Mouse (Mus musculus) adrenal gland, adult 8-10 months (tissue): ENCODE data around the gene Kcnc2. TPM values are rescaled to one million over a fixed set of nuclear protein-coding genes. Genes with fewer than 3 reads are reported as not detected.
"Not testable (repeated sequence)": the region's sequence is repeated elsewhere in the genome, so short reads cannot be mapped to it uniquely, and the experiment has no call there.

Source experiments
- DNase-seq: peaks from one replicate; pipeline ENCODE4 v3.0.0; 2022
- total RNA-seq, 4 experiments: library from RNA; stranded (reverse); gene quantifications; 2 replicates each; pipeline ENCODE4 v1.2.4; 2022

Kcnc2 gene
- total RNA-seq = under 1 TPM in 3 of 4 experiments, not detected in 1; 0.09 to 0.35 (median 0.10) TPM

DNA sequence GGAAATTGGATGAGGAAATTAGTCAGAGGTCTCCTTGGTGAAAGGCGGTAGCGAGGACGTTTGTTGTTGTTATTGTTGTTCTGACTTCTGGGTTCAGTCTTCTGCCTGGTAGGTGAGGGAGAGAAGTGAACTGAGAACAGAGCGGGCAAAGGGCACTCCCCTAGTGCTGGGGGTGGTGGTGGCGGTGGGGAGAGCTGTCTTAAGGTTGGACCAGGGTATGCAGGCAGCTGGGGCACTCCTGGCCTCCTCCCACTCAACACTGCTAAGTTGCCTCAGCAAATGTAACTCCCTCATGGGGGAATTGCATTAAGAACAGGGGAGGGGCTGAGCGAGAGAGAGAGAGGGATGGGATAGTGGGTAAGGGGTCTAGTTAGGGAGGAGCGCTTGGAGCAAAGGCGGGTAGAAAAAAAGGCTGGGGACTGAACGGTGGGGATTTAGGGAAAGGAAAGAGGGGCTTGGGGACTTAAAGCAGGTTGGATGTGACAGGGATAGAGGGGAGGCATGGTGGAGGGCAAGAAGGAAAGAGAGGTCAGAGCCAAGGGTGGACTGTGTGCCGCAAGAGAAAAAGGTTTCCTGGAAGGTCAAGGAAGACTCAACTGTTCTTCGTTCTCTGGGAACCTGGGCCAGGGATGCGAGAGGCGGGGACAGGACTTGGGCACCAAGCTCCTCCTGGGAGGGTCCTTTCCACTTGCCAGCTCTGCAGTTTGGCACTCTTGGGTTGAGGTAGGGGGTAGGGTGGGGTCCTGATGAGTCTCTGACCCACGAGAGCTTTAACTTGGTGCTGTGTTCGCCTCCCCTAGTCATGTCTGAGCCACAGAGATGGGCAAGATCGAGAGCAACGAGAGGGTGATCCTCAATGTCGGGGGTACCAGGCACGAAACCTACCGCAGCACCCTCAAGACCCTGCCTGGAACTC is at the start of gene Kcnc2:
Gene Kcnc2 (plus strand): TSS at position 235 of the 916 bp plus-strand sequence.
- DNase-seq = no peak

DNA sequence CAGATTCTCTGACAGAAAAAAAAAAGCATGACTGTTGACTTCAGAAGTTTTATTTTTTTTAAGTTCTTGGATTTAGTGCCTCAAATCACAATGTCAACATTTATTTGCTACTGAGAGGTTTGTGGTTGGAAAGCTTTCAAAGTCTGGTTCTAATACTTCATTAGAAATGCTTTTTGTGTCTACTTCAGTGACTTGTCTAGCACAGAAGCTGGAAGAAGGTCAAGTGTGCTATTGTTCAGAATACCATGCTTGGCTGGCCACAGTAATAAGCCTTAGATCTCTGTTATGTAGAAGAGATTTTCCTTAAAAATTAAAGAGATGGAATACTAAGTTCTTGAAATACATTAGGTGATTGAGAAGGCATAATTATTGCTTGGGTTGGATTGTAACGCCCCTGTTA is 43.8 kb upstream of the Kcnc2 start:
- DNase-seq = no peak

DNA sequence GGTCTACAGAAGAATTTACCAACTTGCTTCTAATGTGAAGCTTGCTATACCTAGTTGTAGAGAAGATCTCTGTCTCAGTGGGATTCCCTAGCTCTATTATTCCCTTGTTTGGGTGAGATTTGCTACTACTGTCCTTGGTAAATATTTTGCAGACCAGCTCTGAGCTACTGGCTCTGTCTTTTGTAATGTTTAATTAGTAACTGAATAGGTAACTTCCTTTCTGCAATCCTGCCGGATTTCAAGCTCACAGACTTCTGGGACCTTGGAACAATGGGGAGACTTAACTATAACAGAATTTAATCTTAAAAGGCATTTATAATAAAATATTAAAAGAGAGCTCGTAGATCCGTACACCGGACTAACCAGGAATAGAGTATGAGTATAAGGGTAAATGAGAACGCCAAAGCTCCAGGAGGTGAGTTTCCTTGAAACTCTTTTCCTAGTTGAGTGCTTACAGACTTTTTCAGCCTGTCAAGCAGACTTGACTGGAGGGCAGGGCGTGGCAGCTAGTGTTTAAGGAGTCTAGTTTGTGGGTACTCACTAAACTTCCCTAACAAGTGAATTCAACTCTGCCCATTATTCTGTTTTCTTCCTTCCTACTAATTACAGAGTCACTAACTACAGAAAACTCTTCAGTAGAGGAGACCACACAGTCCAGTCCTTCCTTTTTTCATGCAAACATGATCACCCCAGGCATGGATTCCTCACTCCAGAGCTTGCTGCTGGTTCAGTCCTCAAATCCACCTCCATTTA is 41.7 kb upstream of the Kcnc2 start:
- not testable (repeated sequence) for DNase-seq

DNA sequence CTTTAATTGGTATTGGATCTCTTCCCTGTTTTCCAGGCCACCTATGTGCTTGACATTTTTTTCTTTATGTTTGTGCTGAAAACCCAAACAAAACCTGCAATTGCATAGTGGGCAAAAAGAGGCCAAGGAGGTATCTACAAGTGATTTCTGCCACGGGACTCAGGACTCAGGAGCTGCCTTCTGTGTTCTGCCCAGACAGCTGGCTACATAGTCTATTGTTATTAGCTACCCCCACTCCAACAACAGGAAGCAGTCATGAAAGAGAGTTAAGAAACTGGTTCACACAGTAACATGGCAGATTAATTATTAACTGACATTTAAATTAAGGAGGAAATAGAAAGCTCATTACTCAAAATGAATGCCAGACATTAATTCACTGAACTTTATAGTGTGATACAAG is 38.2 kb upstream of the Kcnc2 start:
- not testable (repeated sequence) for DNase-seq

DNA sequence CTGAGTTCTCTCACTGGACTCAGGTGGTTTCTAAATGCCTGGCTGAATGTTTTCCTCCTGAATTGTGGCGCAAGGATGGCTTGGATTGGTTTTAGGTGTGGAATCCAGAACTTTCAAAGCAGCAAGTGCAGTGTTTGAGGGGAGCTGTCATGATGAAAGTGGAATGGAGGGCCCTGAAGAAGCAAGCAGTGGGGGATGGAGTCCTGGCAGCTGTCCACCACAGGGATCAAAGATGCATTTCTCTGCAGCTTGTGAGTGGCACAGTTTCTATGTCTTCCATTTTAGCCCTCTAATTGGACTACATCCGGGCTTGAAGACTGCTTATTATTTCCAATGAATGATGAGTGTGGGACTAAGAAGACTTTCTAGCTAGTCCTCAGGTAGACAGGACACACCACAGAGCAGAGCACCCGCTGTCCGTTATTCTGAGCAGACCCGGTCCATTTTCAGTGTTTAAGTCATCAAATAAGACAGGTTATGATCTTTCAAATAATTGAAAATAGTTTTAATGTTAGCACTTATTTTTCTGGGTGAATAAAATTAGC is 35.5 kb upstream of the Kcnc2 start:
- not testable (repeated sequence) for DNase-seq

DNA sequence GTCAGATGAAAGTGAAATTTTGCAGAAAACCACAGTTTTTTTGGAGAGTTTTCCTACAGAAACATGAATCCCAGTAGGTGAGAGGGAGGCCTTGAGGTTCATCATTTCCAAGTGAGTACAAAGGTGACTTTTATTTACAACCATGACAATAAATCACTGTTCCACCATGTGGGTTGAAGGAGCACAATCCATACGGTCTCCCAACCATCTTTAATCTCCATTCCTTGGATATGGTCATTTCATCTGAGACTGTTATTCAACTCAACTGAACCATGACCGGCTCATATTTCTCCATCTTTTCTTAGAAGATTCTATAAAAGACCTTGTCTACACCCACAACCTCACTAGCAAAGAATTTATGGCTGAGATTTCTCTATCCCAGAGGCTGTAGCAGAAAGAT is 22.6 kb upstream of the Kcnc2 start:
- DNase-seq = no peak

DNA sequence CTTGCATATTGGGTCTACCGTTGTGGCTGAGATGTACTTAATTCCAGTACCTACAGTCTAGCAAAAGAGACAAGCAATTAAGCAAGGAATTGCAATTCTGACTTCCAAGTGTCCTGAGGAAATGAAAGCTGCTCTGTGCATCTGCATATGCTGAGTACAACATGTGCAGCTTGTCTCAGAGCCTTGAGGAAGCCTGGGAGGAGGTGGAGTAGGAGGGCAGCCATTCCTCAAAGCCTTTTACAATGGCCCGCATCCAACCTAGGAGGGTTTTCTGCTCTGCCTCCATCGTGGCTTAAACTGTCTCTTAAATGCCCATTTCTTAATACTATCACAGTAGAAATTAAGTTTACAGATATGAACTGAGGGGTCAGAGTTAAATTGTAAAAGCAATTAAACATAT is 7.5 kb upstream of the Kcnc2 start:
- DNase-seq = no peak

DNA sequence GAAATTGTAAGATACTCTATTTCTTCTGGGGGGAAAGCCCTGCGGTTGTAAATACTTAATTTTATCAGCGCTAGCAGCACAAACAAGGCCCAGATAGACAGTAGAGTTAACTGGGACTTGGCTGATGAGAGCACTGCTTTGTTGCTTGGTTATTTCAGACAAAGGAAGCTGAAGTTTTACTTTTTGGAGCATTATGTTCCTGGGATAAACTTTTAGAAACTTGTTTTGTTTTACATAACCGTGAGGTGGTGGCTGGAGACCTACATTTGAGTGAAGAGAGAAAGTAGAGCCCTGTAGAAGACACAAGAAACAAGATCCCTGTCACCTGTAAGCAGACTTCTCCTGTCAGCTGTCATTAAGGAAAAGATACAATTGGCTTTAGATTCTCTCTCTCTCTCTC is 1.4 kb upstream of the Kcnc2 start:
- DNase-seq = no peak

DNA sequence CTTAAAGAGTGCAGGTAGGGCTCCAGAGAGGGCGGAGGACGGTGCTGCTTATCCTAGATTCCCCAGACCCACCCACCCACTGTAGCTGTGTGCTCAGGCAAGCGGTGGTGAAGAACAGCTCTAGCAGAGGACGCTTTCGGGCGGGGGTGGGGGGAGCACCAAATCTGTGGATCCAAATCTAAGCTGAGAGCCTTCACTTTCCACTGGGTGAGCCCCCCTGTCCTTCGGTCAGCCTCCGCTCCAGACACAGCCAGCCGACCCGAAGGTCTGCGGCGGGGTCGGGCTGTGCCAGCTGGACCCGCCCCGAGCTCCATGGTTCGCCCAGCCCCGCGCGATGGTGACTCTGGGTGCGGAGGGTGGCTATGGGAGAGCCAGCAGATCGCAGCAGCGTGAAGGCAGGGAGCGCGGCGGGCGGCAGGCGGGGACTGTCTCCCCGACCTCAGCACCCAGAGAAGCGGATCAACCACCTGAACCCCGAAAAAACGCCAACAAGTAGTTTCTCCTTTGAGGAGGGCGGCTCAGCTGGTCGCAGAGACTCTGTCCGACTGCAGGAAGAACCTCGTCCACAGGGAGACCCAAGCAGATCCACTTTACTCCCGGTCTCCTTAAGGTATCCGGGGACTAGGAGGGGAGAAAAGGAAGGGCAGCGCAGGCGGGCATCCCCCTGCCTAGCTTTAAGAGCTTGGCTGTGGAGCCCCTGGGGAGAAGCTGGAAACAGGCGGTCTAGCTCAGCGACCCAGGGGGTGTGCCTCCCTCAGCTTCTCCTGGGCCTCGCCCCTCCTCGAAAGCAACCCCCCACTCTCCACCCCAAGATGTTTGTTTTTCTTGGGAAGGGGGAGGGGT is 761 bp upstream of the Kcnc2 start:
- no peak for DNase-seq

DNA sequence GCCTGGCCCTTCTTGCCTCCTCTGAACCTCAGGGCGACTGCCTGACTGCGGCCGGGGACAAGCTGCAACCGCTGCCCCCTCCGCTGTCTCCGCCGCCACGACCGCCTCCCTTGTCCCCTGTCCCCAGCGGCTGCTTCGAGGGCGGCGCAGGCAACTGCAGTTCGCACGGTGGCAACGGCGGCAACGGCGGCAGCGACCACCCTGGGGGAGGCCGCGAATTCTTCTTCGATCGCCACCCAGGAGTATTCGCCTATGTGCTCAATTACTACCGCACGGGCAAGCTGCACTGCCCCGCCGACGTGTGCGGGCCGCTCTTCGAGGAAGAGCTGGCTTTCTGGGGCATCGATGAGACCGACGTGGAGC is 863 bp downstream of the Kcnc2 start:
- no peak for DNase-seq

DNA sequence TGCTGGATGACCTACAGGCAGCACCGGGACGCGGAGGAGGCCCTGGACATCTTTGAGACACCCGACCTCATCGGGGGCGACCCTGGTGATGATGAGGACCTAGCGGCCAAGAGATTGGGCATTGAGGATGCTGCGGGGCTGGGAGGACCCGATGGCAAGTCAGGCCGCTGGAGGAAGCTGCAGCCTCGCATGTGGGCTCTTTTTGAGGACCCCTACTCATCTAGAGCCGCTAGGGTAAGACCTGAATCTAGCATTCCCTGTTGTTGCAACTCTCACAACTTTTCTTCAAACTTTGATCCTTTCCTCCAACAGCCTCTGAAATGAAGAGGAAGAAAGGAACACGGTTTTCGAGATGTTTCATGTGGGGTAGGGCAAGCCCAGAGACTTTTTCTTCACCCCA is 1.2 kb downstream of the Kcnc2 start:
- no peak for DNase-seq

DNA sequence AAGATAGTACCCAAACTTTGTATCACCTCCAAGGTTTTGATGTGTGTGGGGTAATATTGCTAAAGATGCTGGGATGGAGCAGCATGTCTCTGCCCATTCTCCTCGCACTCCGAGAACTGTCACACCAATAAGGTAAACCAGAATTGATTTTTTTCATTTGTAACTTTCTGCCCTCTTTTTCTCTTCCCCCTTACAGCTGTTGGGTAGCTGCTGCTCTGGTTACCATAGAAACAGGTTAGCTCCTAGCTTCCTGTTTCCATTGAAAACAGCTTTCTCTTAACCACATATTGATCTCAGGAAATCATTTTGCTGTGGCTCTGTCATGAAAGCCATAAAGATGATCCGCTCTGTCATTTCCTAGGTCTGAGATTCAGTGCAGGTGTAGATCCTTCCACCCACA is 7.1 kb downstream of the Kcnc2 start:
- no peak for DNase-seq

DNA sequence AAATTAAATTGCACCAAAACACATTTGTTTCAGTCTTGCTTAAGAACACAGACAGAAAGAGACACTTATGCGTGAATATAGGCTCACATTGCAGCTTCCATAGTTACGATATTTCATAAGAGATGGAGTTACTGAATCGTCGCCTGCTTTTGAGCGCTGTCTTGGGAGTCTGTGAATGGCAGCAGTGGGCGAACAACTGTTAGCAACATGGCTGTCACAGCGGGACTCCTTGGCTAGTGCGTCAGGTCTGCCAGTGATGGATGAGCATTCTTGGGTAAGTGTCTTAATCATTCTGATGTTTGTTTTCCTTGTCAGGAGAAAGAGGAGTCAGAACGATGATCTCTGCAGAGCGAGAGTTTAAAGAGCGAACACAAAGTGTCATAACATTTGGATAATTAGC is 44.2 kb downstream of the Kcnc2 start:
- DNase-seq = no peak

DNA sequence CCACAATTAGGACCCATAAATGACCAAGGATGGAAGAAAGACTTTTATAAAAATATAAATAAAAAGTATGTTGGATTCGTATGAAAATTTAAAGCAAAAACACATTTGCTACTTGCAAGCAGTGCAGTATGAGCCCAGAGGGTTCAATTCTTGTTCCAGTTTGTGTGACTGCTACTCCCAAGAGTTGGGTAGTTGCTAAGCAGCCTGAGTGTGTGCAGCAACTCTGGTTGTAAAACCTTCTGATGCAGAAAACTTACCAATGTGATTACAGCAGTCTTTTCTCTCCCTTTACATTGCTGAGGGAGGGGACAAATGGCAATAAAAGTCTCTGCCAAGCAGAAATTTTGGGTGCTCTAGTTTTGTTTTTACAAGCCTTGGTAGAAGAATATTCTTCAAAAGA is 46.9 kb downstream of the Kcnc2 start:
- DNase-seq = no peak

DNA sequence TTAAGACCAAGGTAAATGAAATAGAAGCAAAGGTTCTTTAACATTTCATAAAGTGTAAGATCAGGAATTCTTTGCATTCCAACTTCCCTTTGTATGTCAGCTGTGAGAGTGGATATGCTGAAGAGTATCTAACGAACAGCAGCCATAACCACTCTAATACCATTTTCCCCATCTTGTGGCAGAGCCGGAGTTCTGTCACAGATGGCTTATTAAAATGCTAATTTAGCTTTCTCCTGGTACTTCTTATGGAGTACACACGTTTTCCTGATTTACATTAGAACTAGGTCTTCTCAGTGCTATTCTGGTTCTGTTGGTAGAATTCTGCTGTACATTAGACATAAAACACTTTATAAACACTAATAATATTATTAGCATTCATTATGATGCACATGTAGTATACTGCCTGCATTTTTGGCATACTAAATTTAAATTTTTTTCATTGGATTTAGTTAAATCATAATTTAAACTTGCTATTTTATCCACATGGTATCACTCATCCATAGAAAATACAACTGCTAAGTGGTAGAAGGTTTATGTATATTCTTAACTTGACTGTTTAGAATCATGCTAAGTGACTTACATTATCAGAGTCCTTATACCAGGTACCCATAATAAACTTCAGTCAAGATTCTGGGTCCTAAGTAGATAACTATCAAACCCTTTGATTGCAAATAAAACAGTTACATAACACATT is 86.9 kb downstream of the Kcnc2 start:
- DNase-seq = no peak

DNA sequence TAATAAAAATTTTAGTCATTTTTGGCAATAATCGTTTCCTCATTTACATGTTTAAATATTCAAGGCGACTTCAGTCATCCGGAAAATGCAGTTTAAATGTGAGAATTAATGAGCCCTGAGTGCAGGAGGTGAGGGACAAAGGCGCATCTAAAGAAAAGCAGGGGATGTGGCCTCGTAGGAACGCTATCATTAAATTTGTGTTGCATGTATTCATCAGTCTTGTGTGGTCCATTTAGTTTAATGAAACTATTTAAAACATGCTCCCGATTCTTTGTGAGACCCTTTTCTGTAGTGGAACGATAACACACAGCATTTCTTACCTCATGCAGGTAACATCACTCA is 87.4 kb downstream of the Kcnc2 start:
- no peak for DNase-seq

DNA sequence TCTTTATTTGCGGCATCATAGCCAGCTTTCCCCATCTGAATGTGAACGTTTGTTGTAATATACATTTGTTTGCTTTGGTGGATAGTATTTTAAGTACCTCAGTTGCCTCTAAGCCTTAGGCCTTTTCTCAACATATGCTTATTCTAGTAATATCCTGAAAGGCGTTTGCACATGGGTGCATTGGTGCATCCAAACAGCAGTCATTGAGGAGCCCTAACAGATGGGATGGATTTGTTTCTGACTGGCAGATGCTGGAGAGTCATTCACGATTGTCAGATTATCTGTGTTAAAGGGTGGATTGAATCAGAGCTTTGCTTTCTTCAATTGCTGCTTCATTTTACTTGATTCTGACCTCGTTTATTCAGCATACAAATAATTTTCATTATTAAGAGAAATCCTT is 89.8 kb downstream of the Kcnc2 start:
- no peak for DNase-seq

DNA sequence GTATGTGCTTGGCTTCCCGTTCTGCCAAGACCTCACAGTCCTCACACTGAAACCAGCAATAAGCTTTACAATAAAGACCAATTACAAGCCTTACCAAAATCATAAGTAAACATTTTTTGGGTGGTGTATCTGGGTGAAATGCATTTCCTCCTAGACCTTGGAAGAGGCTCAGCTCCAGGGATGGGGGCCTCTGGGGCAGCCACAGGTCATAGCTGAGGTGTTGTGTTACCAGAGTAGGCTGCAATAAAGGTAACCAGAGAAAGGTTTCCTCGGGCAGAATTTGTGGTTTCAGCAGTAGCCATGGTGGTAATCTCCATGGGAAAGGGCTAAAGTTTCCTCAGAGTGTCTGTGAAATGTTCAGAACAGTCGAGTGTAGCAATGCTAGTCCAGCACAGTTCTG is 97.4 kb downstream of the Kcnc2 start:
- no peak for DNase-seq

DNA sequence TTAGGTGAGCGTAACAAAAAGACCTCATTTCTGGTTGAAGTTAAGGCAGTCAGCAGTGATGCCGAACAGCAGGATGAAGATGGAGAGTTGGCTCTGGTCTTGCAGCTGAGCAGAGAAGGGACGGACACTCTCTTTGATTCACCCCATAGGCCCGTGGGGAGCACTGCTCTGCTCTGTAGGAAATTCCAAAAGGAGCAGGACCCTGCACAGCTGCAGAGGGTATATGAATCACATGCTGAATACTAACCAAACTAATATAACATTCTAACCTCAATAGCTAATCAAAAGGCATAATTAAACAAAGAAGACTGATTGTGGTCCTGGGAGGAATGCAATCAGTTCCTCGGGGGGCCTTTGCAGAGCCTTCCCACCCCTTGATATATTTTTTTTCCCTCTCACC is 106.2 kb downstream of the Kcnc2 start:
- no peak for DNase-seq

DNA sequence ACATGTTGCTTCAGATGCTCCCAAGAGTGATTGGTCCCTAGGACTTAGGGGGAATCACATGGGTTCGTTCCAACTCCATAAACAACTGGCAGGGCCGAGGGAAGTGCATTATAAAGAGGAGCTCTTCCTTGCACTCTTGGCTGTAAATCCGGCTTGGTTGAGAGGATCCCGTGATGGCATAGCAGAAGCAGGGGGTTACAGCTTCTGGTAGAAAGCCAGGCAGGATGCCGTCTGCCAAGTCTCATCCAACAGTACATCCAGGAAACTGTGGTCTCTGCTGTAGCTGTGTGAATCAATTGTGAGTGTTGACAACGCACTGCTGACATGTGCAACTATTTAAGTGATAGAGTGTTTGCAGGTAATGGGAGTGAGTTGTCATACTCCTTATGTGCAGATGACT is 107.5 kb downstream of the Kcnc2 start:
- no peak for DNase-seq

DNA sequence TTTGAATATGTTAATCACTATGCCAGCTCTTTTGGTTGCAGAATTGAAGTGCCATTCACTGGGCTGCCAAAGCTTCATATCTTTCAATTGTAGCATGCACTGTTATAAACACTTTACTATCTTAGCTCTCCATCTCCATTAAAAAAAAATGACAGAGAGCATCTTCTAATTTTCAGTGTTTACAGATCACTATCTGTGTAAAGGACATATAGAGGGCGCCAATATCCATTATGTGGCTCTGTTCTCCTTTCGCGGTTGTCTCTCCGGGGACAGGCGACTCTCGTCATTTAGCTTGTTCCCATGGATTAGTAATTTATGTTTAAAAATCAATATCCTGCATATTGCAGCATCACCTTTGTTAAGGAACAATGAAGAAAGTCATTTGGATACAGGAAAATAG is 109.7 kb downstream of the Kcnc2 start:
- no peak for DNase-seq

DNA sequence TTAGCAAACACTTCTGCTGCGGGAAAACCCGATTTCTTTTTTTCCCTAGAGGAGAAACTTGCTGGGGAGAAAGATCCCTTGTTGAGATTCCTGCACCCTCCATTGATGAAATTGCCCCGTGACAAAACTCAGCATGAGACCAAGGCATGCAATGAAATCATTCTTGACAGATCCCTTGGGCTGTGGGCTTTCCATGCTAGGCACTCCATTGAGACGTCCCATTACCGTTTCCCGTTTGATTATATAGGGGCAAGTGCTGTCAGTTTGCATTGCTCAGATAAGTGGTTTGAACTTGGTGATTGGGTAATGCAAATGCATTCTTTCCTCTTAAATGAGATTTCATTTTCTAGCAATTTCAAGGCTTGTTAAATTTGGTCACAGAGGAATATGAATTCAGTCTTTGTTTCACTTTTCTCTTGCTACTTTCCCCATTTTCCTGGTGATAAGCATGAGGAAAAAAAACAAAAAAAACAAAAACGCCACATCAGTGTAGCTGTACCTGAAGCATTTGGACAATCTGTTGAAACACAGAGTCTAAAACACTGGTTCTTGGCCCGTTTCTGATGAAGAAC is 123.6 kb downstream of the Kcnc2 start:
- DNase-seq = no peak
